Mouse (Mus musculus) frontal cortex, postnatal 14 days (tissue): Measurements from ENCODE around the gene Armc3.
"Not testable (repeated sequence)": the region's sequence is repeated elsewhere in the genome, so short reads cannot be mapped to it uniquely, and the experiment has no call there.

Source experiments
- DNase-seq, 2 experiments: peaks; one replicate each; pipeline ENCODE4 v3.0.0; 2022; ENCODE audit warnings: low spot score in 2 of 2

The Armc3 gene

GRCm38 (mm10) chr2:19274583-19274982, 75.5 kb downstream of the Armc3 start:
- no peak for DNase-seq

- DNase-seq: peak; percentile 56 to 75
Observed at GRCm38 (mm10) chr2:19275602-19276539, 76.8 kb downstream of the Armc3 start.

GRCm38 (mm10) chr2:19280331-19280730, 81.2 kb downstream of the Armc3 start:
- no peak for DNase-seq

GRCm38 (mm10) chr2:19292366-19292765, 93.3 kb downstream of the Armc3 start:
- DNase-seq: no peak

GRCm38 (mm10) chr2:19300345-19301089, 101.4 kb downstream of the Armc3 start:
- no peak for DNase-seq

GRCm38 (mm10) chr2:19301251-19301650, 102.1 kb downstream of the Armc3 start:
- DNase-seq: no peak

- DNase-seq: not testable (repeated sequence)
Observed at GRCm38 (mm10) chr2:19303087-19303486, 104.0 kb downstream of the Armc3 start.

- DNase-seq: no peak
Observed at GRCm38 (mm10) chr2:19310498-19310897, 111.4 kb downstream of the Armc3 start.

GRCm38 (mm10) chr2:19316056-19316455, 117.0 kb downstream of the Armc3 start:
- DNase-seq: no peak

GRCm38 (mm10) chr2:19316691-19317090, 117.6 kb downstream of the Armc3 start:
- no peak for DNase-seq

GRCm38 (mm10) chr2:19317151-19317812, 118.2 kb downstream of the Armc3 start:
- not testable (repeated sequence) for DNase-seq

- no peak for DNase-seq
Observed at GRCm38 (mm10) chr2:19318499-19318898, 119.4 kb downstream of the Armc3 start.

GRCm38 (mm10) chr2:19319284-19319683, 120.2 kb downstream of the Armc3 start:
- DNase-seq: no peak

- no peak for DNase-seq
Observed at GRCm38 (mm10) chr2:19322448-19322847, 123.3 kb downstream of the Armc3 start.

GRCm38 (mm10) chr2:19326376-19326775, 127.3 kb downstream of the Armc3 start:
- no peak for DNase-seq

GRCm38 (mm10) chr2:19327811-19328210, 128.7 kb downstream of the Armc3 start:
- DNase-seq: no peak

GRCm38 (mm10) chr2:19343901-19344635, 145.0 kb downstream of the Armc3 start:
- DNase-seq: peak; percentile 48 to 51

GRCm38 (mm10) chr2:19344636-19345413, 145.7 kb downstream of the Armc3 start:
- peak; percentile 78 to 84 for DNase-seq

GRCm38 (mm10) chr2:19345414-19345964, 146.4 kb downstream of the Armc3 start:
- DNase-seq: no peak

GRCm38 (mm10) chr2:19348454-19348853, 149.4 kb downstream of the Armc3 start:
- DNase-seq: no peak
